Mouse (Mus musculus) CH12.LX (cell line): ENCODE results near the gene Kat2a. TPM values are rescaled to one million over a fixed set of nuclear protein-coding genes. Genes with fewer than 3 reads are reported as not detected.

ENCODE experiments used
- DNase-seq: peaks from one replicate; pipeline ENCODE4 v3.0.0-alpha.2; 2013; ENCODE audit errors: extremely low read depth
- H3K27ac ChIP-seq: 2 replicates; pipeline ENCODE4 v1.5.1; 2012; ENCODE audit warnings: low read depth, mild to moderate bottlenecking, control low read depth, moderate library complexity; ENCODE audit not compliant: insufficient read depth
- H3K27me3 ChIP-seq: replicated peaks from 2 replicates; pipeline ENCODE3; 2012; ENCODE audit warnings: inconsistent platforms
- H3K36me3 ChIP-seq, 2 experiments: replicated peaks in 1 of 2; 2 replicates each; pipeline versions ENCODE3 to v1.6.1; 2012; ENCODE audit warnings: inconsistent platforms in 1 of 2, low read length in 1 of 2, mild to moderate bottlenecking in 1 of 2, mixed read lengths in 1 of 2, moderate library complexity in 1 of 2; ENCODE audit not compliant: control insufficient read depth in 1 of 2, insufficient read depth in 1 of 2
- H3K4me1 ChIP-seq, 2 experiments: 2 replicates each; pipeline ENCODE4 v1.6.1; 2012; ENCODE audit warnings: inconsistent platforms in 1 of 2, moderate library complexity in 1 of 2; ENCODE audit not compliant: insufficient read depth in 2 of 2, control insufficient read depth in 1 of 2
- H3K4me2 ChIP-seq: 2 replicates; pipeline ENCODE4 v1.6.1; 2012; ENCODE audit warnings: low read depth, mild to moderate bottlenecking, control low read depth; ENCODE audit not compliant: poor library complexity, insufficient read depth, severe bottlenecking
- H3K4me3 ChIP-seq, 3 experiments: fragments of 150-350 bp in 1 of 3; sonication (generic) in 1 of 3; replicated peaks in 1 of 3; 2 replicates each; pipeline versions ENCODE3 to v1.5.1; 2011 to 2012; ENCODE audit warnings: low read depth in 2 of 3, low read length in 2 of 3, mild to moderate bottlenecking in 2 of 3, moderate library complexity in 2 of 3, control low read depth in 1 of 3, improper control_type of control experiment in 1 of 3, inconsistent platforms in 1 of 3, mixed read lengths in 1 of 3; ENCODE audit not compliant: poor library complexity in 1 of 3
- H3K79me2 ChIP-seq: replicated peaks from 2 replicates; pipeline ENCODE4 v1.6.1; 2012; ENCODE audit warnings: mild to moderate bottlenecking, moderate library complexity; ENCODE audit not compliant: control insufficient read depth, poor library complexity, insufficient read depth, severe bottlenecking; ENCODE audit errors: extremely low read depth
- H3K9ac ChIP-seq: 2 replicates; pipeline ENCODE4 v1.6.1; 2012; ENCODE audit warnings: low read depth, mild to moderate bottlenecking, control low read depth, moderate library complexity; ENCODE audit not compliant: insufficient read depth
- H3K9me3 ChIP-seq: replicated peaks from 2 replicates; pipeline ENCODE3; 2012; ENCODE audit warnings: low read length, inconsistent platforms, mixed read lengths
- CTCF ChIP-seq, 2 experiments: IDR thresholded peaks in 1 of 2; conservative IDR thresholded peaks in 1 of 2; 2 replicates each; pipeline ENCODE4 v1.5.1; 2011 to 2012; ENCODE audit warnings: low read depth in 2 of 2, low read length in 2 of 2, improper control_type of control experiment in 1 of 2, inconsistent platforms in 1 of 2, mild to moderate bottlenecking in 1 of 2, moderate library complexity in 1 of 2
- E2F4 ChIP-seq: IDR thresholded peaks from 2 replicates; pipeline ENCODE4 v1.6.1; 2011; ENCODE audit warnings: low read depth, low read length, improper control_type of control experiment; ENCODE audit not compliant: insufficient replicate concordance
- ELF1 ChIP-seq: IDR thresholded peaks from 2 replicates; pipeline ENCODE4 v1.6.1; 2014; ENCODE audit warnings: low read depth, mild to moderate bottlenecking, inconsistent platforms, low read length, improper control_type of control experiment
- EP300 ChIP-seq: IDR thresholded peaks from 2 replicates; pipeline ENCODE4 v1.6.1; 2011; ENCODE audit warnings: low read length, improper control_type of control experiment
- GABPA ChIP-seq: IDR thresholded peaks from 2 replicates; pipeline ENCODE4 v1.6.1; 2012; ENCODE audit warnings: low read depth, low read length, improper control_type of control experiment, inconsistent platforms; ENCODE audit not compliant: insufficient replicate concordance
- JUND ChIP-seq: conservative IDR thresholded peaks from 2 replicates; pipeline ENCODE4 v1.6.1; 2011; ENCODE audit warnings: low read depth, low read length, improper control_type of control experiment
- MAFK ChIP-seq: IDR thresholded peaks from 2 replicates; pipeline ENCODE4 v1.6.1; 2011; ENCODE audit warnings: low read length, improper control_type of control experiment; ENCODE audit not compliant: insufficient replicate concordance
- MAX ChIP-seq: IDR thresholded peaks from 2 replicates; pipeline ENCODE4 v1.6.1; 2011; ENCODE audit warnings: low read length, improper control_type of control experiment
- MAZ ChIP-seq: IDR thresholded peaks from 2 replicates; pipeline ENCODE4 v1.6.1; 2012; ENCODE audit warnings: low read depth, mild to moderate bottlenecking, inconsistent platforms, low read length, improper control_type of control experiment, moderate library complexity
- NELFE ChIP-seq: IDR thresholded peaks from 2 replicates; pipeline ENCODE4 v1.6.1; 2011; ENCODE audit warnings: low read depth, low read length, improper control_type of control experiment
- PAX5 ChIP-seq: IDR thresholded peaks from 2 replicates; pipeline ENCODE4 v1.6.1; 2012; ENCODE audit warnings: low read length, inconsistent platforms, mixed read lengths
- POLR2AphosphoS2 ChIP-seq: IDR thresholded peaks from 2 replicates; pipeline ENCODE4 v1.6.1; 2011; ENCODE audit warnings: low read depth, low read length, improper control_type of control experiment
- RCOR1 ChIP-seq: conservative IDR thresholded peaks from 2 replicates; pipeline ENCODE4 v1.6.1; 2012; ENCODE audit warnings: low read depth, mild to moderate bottlenecking, inconsistent platforms, low read length, improper control_type of control experiment
- SMC3 ChIP-seq: IDR thresholded peaks from 2 replicates; pipeline ENCODE4 v1.6.1; 2011; ENCODE audit warnings: low read depth, low read length, improper control_type of control experiment
- TCF12 ChIP-seq: IDR thresholded peaks from 2 replicates; pipeline ENCODE4 v1.6.1; 2014; ENCODE audit warnings: low read depth, mild to moderate bottlenecking, inconsistent platforms, low read length, improper control_type of control experiment
- USF1 ChIP-seq: IDR thresholded peaks from 2 replicates; pipeline ENCODE4 v1.6.1; 2014; ENCODE audit warnings: low read depth, mild to moderate bottlenecking, inconsistent platforms, low read length, improper control_type of control experiment
- ZC3H11A ChIP-seq: IDR thresholded peaks from 2 replicates; pipeline ENCODE4 v1.6.1; 2012; ENCODE audit warnings: low read depth, mild to moderate bottlenecking, inconsistent platforms, low read length, improper control_type of control experiment
- ZKSCAN1 ChIP-seq: IDR thresholded peaks from 2 replicates; pipeline ENCODE4 v1.6.1; 2012; ENCODE audit warnings: low read depth, inconsistent platforms, low read length, improper control_type of control experiment, borderline replicate concordance
- ZMIZ1 ChIP-seq: IDR thresholded peaks from 2 replicates; pipeline ENCODE4 v1.6.1; 2012; ENCODE audit warnings: low read depth, mild to moderate bottlenecking, inconsistent platforms, low read length, improper control_type of control experiment
- ZNF384 ChIP-seq: IDR thresholded peaks from 2 replicates; pipeline ENCODE4 v1.6.1; 2012; ENCODE audit warnings: low read depth, low read length, improper control_type of control experiment, inconsistent platforms
- dilution Hi-C: fragments of 300-500 bp; cut with MboI; formaldehyde crosslinking; loops from 2 replicates; pipeline ENCODE4 v1.14.3; 2020; ENCODE audit warnings: low sequenced_read_pairs; ENCODE audit not compliant: extremely low pct_unique_long_range_greater_than_20kb, extremely low pct_ligation_motif_present
- in situ Hi-C: fragments of 300-500 bp; cut with MboI; formaldehyde crosslinking; loops from 3 replicates; pipeline ENCODE4 v1.14.3; 2019; ENCODE audit warnings: low sequenced_read_pairs, low pct_ligation_motif_present, low pct_unique_long_range_greater_than_20kb, mixed read lengths
- polyA plus RNA-seq: library from polyadenylated mRNA; unstranded; fragments of >175 nt; gene quantifications from 2 replicates; pipeline ENCODE4 v1.2.1, GENCODE M21; 2012; ENCODE audit warnings: low read depth; ENCODE audit not compliant: insufficient read length
- total RNA-seq, 2 experiments: library from RNA; depleted of rRNA; stranded (reverse); fragments of 300-350 nt in 1 of 2; fragments of >200 nt in 1 of 2; gene quantifications; 2 replicates each; pipeline ENCODE4 v1.2.3; 2012 to 2014

Gene Kat2a
- total and polyA plus RNA-seq, 3 experiments: 27.2 to 82.9 (median 30.7) TPM

- no peak overlapping the region for H3K4me2 ChIP-seq
- H3K9me3 ChIP-seq: no peaks in the 10 kb centered on the region
- in situ Hi-C loops (no loop called here), dilution Hi-C loops (no loop called here)
- H3K27ac ChIP-seq: no peak overlapping the region
- no peak overlapping the region for H3K4me3 ChIP-seq
- peaks cover 35% of the 10 kb centered on the region for H3K79me2 ChIP-seq
- DNase-seq: no peak
- peaks cover 8 to 52% of the 10 kb centered on the region in 2 experiments for H3K4me1 ChIP-seq
- peaks cover 43 to 92% of the 10 kb centered on the region in 2 experiments for H3K36me3 ChIP-seq
- no peaks in the 10 kb centered on the region for H3K27me3 ChIP-seq
- TF ChIP-seq CTCF (conservative IDR thresholded peaks at IDR 0.05 in 1 of 2, IDR thresholded peaks at IDR 0.05 in 1 of 2; ENCODE audit: low read depth in 2 of 2, low read length in 2 of 2) (no peak), TCF12 (no peak), USF1 (no peak)
- no peak overlapping the region for H3K9ac ChIP-seq
Observed at GRCm38 (mm10) chr11:100720345-100720744, 8.1 kb upstream of the Kat2a start.

GRCm38 (mm10) chr11:100719893-100720292, 7.6 kb upstream of the Kat2a start:
- peaks cover 30% of the 10 kb centered on the region for H3K79me2 ChIP-seq
- H3K27ac ChIP-seq: no peak overlapping the region
- no peaks in the 10 kb centered on the region for H3K27me3 ChIP-seq
- H3K4me1 ChIP-seq: peaks cover 8 to 48% of the 10 kb centered on the region in 2 experiments
- peaks cover 47 to 92% of the 10 kb centered on the region in 2 experiments for H3K36me3 ChIP-seq
- dilution Hi-C loops (no loop called here), in situ Hi-C loops (no loop called here)
- H3K4me3 ChIP-seq: no peak overlapping the region
- no peaks in the 10 kb centered on the region for H3K9me3 ChIP-seq
- no peak overlapping the region for H3K9ac ChIP-seq
- DNase-seq: no peak
- no peak overlapping the region for H3K4me2 ChIP-seq
- TF ChIP-seq POLR2AphosphoS2 (no peak), PAX5 (no peak), ZNF384 (no peak), EP300 (no peak), ZC3H11A (no peak), ELF1 (no peak), E2F4 (no peak), MAZ (no peak), RCOR1 (no peak), TCF12 (no peak), MAFK (no peak), SMC3 (no peak), JUND (no peak), ZKSCAN1 (no peak), CTCF (conservative IDR thresholded peaks at IDR 0.05 in 1 of 2, IDR thresholded peaks at IDR 0.05 in 1 of 2; ENCODE audit: low read depth in 2 of 2, low read length in 2 of 2) (no peak), USF1 (no peak), GABPA (no peak), ZMIZ1 (no peak), NELFE (no peak), MAX (no peak)
